Mouse (Mus musculus) left cerebral cortex, postnatal 36 days (tissue): ENCODE measurements around the gene Hoxd8. TPM values are rescaled to one million over a fixed set of nuclear protein-coding genes. Genes with fewer than 3 reads are reported as not detected.

Experiments used
- DNase-seq, 2 experiments: peaks; one replicate each; pipeline ENCODE4 v3.0.0; 2021 to 2022; ENCODE audit warnings: low spot score in 2 of 2, mixed read lengths in 1 of 2
- intact Hi-C: fragments of 180-260 bp; cut with DNase I; formaldehyde crosslinking; loops from one replicate; pipeline ENCODE4 v1.15.1; 2025
- total RNA-seq, 2 experiments: library from RNA; stranded (reverse); gene quantifications; 2 replicates each; pipeline ENCODE4 v1.2.3; 2021

The Hoxd8 gene
- total RNA-seq, 2 experiments from 2014 or later = not detected

DNA sequence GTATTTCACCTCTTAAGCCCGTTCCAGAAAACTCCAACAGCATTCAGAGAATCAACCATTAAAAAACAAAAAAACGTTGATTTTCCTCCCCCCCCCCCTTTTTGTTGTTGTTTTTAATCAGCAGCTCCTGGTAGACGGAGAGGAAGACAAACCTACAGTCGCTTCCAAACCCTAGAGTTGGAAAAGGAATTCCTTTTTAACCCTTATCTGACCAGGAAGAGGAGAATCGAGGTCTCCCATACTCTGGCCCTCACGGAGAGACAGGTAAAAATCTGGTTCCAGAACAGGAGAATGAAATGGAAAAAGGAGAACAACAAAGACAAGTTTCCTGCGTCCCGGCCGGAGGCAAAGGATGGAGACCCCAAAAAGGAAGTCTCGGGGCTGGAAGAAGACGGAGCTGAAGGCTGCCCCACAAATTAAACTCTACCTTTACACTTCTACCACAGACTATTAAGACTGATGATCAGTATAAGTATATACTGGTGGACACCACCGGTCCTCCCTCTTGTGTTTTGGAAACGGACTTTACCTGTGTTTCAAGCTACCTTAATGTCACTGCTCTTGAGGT, 2.1 kb downstream of the Hoxd8 start:
- intact Hi-C loops = no loop called here
- DNase-seq = no peak

- intact Hi-C loops = no loop called here
- DNase-seq = no peak
Observed at GRCm38 (mm10) chr2:74707599-74707998, 3.2 kb downstream of the Hoxd8 start.

DNA sequence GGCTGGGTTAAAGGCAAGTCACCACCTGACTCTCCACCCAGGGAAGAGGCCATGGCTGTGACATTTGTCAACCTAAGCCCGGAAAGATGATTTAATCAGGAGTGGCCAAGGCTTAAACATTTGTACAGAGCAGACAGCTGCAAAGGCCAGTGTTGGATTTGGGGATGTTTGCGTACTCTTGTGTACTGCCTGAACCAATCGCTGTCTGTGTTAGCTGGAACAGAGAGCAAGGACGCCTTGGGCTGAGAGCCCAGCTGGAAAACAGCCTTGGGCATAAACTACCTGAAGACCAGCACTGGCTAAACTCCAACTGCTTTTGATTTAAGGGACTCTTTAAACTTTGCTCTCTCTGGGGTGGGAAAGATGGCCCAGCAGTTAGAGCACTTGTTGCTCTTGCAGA, 4.3 kb downstream of the Hoxd8 start:
- intact Hi-C loops = no loop called here
- DNase-seq = no peak

DNA sequence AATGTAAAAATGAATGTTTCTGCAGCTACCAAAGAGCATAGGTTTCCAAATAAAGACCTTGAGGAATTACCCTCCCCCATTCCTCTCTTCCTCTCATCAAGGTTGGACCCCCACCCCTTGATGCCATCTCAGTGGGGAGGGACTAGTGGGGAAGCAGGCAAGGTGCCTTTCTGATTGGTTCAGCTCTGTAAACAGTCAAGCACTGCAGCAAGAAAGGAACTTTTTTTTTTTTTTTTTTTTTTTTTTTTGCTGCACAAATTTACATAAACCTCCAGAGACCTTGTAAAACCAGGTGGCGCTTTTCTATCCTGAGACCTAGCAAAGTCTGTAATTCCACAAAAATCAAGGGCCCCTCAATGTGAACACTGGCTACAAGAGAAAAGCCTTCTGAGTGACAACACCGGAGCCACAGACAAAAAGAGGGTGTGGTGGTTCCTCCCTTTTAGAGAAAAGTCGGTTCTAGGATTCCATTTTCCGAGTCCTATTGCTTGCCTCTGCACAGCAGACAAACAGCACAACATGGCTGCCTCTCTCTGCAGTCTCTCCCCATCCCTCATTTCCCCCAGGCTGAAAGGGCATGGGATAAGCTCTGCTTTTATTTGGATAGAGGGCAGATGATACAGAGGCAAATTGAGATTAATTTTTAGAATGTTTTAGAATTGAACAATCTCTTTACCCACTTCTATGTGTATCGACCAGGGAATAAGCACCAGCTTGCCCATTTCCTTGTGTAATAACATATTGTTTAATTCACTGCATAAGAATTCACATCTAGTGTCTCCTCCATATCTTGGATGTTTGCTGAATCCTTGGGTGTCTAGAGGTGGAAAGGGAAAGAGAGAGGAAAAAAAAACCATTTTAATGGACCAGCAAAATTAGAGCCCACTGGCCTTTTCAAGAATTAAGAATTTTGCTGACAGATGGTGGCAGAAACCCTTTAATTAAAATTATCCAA, 5.3 kb downstream of the Hoxd8 start:
- DNase-seq = no peak
- intact Hi-C loops = no loop called here

GRCm38 (mm10) chr2:74710929-74711543, 6.6 kb downstream of the Hoxd8 start:
- DNase-seq = no peak
- intact Hi-C loops = no loop called here

DNA sequence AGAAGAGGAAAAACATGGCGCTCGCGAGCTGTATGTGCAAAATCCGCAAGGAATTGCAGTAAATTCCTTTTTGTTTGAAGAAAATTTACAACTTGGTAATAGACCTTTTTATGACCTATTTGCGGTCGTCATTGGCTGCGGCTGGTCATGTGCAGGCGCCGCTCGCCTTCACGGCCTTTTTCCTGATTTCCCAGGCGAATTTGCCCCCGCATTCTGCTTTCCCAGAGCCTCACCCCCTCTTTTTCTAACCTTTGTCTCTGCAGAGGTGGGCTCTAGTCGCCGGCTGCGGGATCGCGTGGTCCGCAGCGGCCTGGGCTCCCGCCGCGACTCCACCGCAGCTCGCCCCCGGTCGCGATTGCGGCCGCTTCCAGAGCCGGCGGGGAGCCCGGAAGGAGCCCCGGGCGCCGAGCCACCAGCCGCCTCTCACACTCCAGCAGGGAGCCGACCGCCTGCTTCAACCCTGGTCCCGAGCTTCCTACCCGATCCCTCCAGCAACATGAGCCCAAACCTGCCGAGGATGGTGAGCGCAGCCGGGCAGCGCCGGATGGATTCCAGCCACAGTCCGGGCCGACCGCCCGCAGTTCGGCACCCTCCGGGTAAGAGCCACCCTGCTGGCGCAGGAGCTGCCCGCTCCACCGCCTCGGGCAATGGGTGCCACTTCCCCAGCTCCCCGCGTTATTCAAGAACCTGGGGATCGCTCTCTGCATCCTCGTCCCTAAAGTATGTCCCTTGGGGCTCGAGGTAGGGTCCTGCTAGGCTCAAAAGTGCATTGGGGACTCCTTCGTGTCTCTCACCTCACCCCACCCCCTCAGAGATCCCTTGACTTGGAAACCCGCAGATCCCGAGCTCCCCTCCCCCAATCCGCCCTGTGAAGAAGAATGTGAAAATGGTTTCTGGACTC, 7.6 kb downstream of the Hoxd8 start, which contains the start of the genes Hoxd3 and Hoxd4:
TSS of gene Hoxd3 (plus strand) at position 207 of the 901 bp plus-strand sequence.
TSS of gene Hoxd4 (plus strand) at position 209 of the 901 bp plus-strand sequence.
- intact Hi-C loops = no loop called here
- no peak for DNase-seq

DNA sequence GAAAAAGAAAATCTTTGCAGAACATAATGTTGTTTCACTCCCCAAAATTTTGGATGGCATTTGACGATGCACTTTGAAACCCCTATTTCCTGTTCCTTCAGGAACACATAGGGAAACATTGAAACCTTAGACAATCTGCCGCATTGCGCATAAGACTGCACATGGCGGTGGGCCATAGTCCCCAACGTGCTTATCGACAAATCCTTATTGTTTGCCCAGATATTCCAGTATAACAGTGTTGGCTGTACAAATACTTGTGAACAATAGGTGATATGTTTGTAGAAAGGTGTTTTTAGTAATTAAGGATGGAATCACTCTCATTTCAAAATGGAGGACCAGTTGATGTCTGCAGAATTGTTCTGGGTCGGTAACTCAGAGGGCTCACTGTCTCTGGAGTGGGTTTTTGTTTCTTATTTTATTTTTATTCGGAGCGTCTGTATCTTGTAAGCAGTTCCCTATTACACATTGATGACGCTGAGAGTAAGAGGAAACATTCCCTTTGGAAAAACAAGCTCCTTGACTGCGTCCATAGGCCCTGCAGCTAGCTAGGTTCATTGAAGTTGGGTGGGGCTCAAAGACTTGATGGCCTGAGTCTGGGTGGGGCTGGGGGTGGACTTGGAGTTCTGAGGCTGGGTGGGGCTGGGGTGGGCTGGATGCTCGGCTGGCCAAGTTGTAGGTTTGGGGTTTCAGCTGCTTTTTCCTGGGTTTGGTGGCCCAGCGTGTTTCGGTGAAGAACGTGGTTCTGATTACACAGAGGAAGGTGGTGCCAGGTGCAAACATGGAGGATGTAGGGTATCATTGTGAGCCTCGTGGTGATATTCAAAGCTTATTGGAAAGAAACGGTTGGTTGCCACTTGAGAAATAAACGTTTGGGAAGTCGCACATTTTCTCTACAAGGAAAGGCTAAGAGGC, 9.1 kb downstream of the Hoxd8 start:
- intact Hi-C loops = no loop called here
- DNase-seq = no peak

GRCm38 (mm10) chr2:74714156-74714789, 9.9 kb downstream of the Hoxd8 start:
- intact Hi-C loops = no loop called here
- no peak for DNase-seq

GRCm38 (mm10) chr2:74714881-74715280, 10.5 kb downstream of the Hoxd8 start:
- no peak for DNase-seq
- intact Hi-C loops = loop anchor here (5.0 kb wide), 4 partner anchors 247 to 597 kb away; no protein-coding TSS in a partner anchor

DNA sequence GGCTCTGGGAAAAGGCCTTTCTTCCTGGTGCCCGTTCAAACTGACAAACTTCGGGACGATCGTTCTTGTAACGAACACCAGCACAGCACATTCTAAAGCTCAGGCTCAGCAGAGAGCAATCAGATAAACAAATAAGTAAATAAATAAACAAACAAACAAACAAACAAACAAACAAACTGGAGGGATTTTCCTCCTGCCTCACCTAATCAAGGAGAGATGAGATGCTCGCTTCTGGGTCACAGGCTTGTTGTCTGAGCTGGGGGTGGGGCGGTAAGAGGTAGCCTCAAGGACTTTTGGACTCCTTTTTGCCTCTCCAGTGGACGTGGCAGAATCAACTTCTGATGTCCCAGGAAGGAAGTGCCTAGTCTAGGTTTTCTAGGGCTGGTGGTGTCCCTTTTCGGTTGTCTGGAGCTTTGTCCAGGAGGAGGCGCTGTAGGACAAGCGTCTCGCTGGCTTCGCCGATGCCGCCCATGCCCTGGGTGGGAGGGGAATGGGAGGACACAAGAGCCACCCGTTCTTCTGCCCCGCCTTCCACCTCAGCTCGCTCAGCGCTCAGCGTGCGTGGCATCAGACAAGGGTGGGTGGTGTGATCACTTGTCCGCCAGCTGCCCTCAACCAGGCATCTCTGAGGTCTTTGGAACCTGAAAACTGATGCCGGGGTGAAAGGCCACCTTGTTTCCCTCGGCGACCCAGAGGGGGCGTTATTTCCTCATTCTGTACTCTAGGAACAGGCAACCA, 11.3 kb downstream of the Hoxd8 start:
- peak; percentile 64 to 70 for DNase-seq
- intact Hi-C loops = loop anchor here (5.0 kb wide), 4 partner anchors 247 to 597 kb away; no protein-coding TSS in a partner anchor

DNA sequence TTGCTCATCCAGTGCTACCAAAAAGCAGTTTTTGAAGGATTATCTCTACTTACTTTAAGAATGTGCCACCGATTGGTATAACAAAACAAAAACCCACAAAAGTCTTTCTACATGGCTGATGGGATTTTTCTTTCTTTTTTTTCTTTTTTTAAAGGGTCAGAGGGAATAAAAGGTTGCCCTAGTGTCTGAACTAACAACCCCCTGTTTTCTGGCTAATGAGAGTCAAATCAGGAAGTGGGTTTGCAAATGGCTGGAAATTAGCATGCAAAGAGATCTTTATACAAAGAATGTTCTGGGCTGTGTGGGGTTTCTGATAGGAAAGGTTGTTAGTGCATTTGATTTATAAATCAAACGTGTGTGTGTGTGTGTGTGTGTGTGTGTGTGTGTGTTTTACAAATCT, 16.0 kb downstream of the Hoxd8 start:
- intact Hi-C loops = no loop called here
- no peak for DNase-seq

GRCm38 (mm10) chr2:74720955-74721491, 16.6 kb downstream of the Hoxd8 start:
- intact Hi-C loops = no loop called here
- no peak for DNase-seq

- no peak for DNase-seq
- intact Hi-C loops = no loop called here
Observed at GRCm38 (mm10) chr2:74721882-74722281, 17.5 kb downstream of the Hoxd8 start.

- no peak for DNase-seq
- intact Hi-C loops = no loop called here
Observed at GRCm38 (mm10) chr2:74722949-74723348, 18.5 kb downstream of the Hoxd8 start.

DNA sequence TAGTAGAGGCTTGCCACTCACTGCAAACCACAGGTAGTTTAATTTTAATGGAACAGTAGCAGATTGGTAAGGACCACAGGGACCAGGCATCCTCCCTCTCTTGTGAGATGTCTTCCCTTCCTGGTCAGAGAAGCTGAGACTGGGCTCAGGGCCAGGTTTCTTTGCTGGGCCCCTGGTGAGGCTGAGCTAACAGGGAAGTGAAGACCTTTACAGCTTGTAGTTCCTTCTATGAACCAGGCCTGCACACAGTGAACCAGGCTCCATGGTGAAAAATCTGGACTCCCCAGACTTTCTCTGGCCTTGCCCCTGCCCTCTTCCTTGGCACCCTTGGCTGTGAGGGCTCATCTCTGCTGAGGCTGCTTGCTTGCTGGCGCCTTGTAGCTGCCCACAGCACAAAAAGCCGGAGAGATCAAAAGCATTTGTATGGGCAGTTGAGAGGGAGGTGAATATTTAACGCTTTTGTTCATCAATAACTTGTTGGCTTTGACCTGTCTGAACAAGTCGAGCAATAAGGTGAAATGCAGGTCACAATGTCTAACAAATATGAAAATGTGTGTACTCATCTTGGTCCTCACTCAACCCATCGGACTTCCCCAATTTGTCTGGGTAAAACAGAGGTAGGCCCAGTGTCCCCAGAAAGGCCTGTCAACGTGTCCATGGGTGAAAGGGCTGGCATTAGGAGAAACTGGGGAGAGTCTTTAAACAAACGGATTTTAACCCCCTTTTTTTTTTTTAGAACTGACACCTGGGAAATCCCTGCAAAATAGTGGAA, 20.0 kb downstream of the Hoxd8 start:
- no peak for DNase-seq
- intact Hi-C loops = no loop called here

GRCm38 (mm10) chr2:74725171-74725570, 20.8 kb downstream of the Hoxd8 start:
- no peak for DNase-seq
- intact Hi-C loops = no loop called here
